Mouse (Mus musculus): ENCODE measurements around the gene Irf8.

DNA sequence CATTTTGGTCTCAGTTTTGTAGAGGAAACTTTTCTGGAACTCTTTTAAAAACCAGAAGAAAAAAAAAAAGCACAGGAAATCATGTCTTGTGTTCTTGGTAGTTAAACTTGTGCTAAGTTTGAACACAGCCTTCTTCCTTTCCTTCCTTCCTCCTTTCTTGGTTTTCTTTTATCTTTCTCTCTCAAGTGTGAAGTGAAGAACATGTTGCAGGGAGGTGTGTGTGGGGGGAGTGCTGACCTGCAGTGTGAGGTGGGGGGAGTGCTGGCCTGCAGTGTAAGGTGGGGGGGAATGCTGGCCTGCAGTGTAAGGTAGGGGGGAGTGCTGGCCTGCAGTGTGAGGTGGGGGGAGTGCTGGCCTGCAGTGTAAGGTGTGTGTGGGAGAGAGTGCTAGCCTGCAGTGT, 28.5 kb downstream of the Irf8 start:
- TF ChIP-seq TAL1 (conservative IDR thresholded peaks at IDR 0.05; ENCODE audit: low read depth, low read length) (no peak), CTCF (IDR thresholded peaks at IDR 0.05; ENCODE audit: low read depth, low read length) (no peak)
